Comparison of ENCODE assay signal across 19 mouse cellular contexts in the genomic region with DNA sequence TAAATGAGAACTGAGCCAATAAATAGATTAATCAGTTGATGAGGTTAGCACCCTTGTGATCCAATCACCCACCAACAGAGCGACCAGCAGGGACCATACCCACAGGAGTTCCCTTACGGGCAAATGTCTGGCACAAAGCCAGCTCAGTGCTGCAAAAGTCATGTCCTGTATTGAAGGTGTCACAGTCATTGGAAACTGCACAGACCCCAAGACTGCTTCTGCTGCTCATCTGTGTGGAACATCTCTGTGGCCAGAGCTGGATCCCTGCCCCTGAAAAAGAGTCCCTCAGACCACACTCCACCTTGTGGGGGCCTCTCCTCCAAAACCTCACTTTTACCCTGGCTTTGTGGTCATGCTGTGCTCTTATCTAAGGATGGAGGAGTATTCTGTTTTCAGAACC.
DNase-seq lines count a peak whose midpoint lies in the region; ATAC-seq and TF ChIP-seq lines count a peak whose summit lies in the region.
"Had no signal": no experiment of that assay in that cellular context is flagged by ENCODE, and none has a peak within 500 bp of the region (broad histone marks: within the 10 kb centered on the region; RNA-seq: fewer than 3 reads in every experiment).

No protein-coding gene starts in this region.

- no peak for ATAC-seq in heart, embryonic 15.5 days (replicated peaks; ENCODE audit: insufficient number of reproducible peaks, insufficient read depth, low FRiP score, low read depth)
- ATAC-seq in frontal cortex, adult (ENCODE audit: low TSS enrichment) = no peak
- ATAC-seq: lung, postnatal 0 days had no signal

- H3K9ac ChIP-seq in heart, embryonic 15.5 days = peak overlapping the region; percentile 20; the same call in 1 of the 2 replicates
- H3K9ac ChIP-seq: hindbrain, embryonic 15.5 days; liver, embryonic 14.5 days had no signal

- H3K36me3 ChIP-seq in heart, embryonic 15.5 days = no peaks in the 10 kb centered on the region
- no peaks in the 10 kb centered on the region for H3K36me3 ChIP-seq in kidney, adult 2 months (ENCODE audit: control insufficient read depth, insufficient read depth, low read length)
- H3K36me3 ChIP-seq: hindbrain, embryonic 15.5 days; limb, embryonic 10.5 days had no signal

- H3K27ac ChIP-seq in heart, embryonic 15.5 days = peak overlapping the region; percentile 91
- H3K27ac ChIP-seq in kidney, adult 2 months (ENCODE audit: insufficient read depth, low read depth, low read length) = no peak overlapping the region
- H3K27ac ChIP-seq: hindbrain, embryonic 15.5 days; limb, embryonic 10.5 days; liver, embryonic 14.5 days had no signal

- no peaks in the 10 kb centered on the region for H3K9me3 ChIP-seq in heart, embryonic 15.5 days (replicated peaks)
- H3K9me3 ChIP-seq: hindbrain, embryonic 15.5 days; limb, embryonic 10.5 days had no signal

- peak; percentile 90 for DNase-seq in heart, adult 11 months
- DNase-seq in heart, postnatal 36 days = no peak
- DNase-seq in testis, postnatal 10 days (ENCODE audit: low spot score) = peak; percentile 55
- no peak for DNase-seq in testis, postnatal 14 days (ENCODE audit: low spot score)
- no peak for DNase-seq in kidney, adult 2 months
- DNase-seq: adrenal gland, adult 8-10 months; B cell, adult 2 months; cerebellum, adult 18-20 months; kidney, adult 18-20 months; kidney, postnatal 14 days; midbrain, embryonic 14.5 days; right cerebral cortex, postnatal 14 days; thymus, postnatal 25 days had no signal

- no peak overlapping the region for H3K4me3 ChIP-seq in heart, embryonic 15.5 days
- no peak overlapping the region for H3K4me3 ChIP-seq in kidney, adult 2 months (ENCODE audit: insufficient read depth, low read depth, low read length)
- H3K4me3 ChIP-seq: hindbrain, embryonic 15.5 days; limb, embryonic 10.5 days had no signal

- H3K4me2 ChIP-seq in heart, embryonic 15.5 days = no peak overlapping the region
- H3K4me2 ChIP-seq: hindbrain, embryonic 15.5 days had no signal

- H3K27me3 ChIP-seq in heart, embryonic 15.5 days = no peaks in the 10 kb centered on the region
- H3K27me3 ChIP-seq in kidney, adult 2 months (replicated peaks; ENCODE audit: control insufficient read depth, insufficient read depth, low read length) = no peaks in the 10 kb centered on the region
- H3K27me3 ChIP-seq: hindbrain, embryonic 15.5 days had no signal

- 39% methylated on average over 2 of the region's 2 CpGs for WGBS in heart, embryonic 15.5 days
- WGBS in kidney, adult 2 months = 57% methylated on average over 2 of the region's 2 CpGs

- no peak for TF ChIP-seq CTCF in kidney, adult 2 months (conservative IDR thresholded peaks at IDR 0.05; ENCODE audit: insufficient read depth, insufficient read length, low read depth, low read length)

- no peak for TF ChIP-seq POLR2A in kidney, adult 2 months (IDR thresholded peaks at IDR 0.05; ENCODE audit: low read depth, low read length)

- peaks cover 90% of the 10 kb centered on the region for H3K4me1 ChIP-seq in heart, embryonic 15.5 days (replicated peaks)
- peaks cover 4% of the 10 kb centered on the region; the same call in 1 of the 2 replicates for H3K4me1 ChIP-seq in kidney, adult 2 months (ENCODE audit: control insufficient read depth, insufficient read depth, low read length)

- intact Hi-C loops in heart, postnatal 36 days (cut with DNase I) = no loop called here

Comparison
In these comparisons a context has a peak if more than half of its experiments do, and no peak if none do; other contexts are left out.
1. DNase-seq: peak in heart, adult 11 months (single experiment) and testis, postnatal 10 days (single experiment); none in heart, postnatal 36 days (0 of 2), testis, postnatal 14 days (single experiment) and kidney, adult 2 months (single experiment).